Mouse (Mus musculus): Measurements from ENCODE around the gene Nxph3. TPM values are rescaled to one million over a fixed set of nuclear protein-coding genes. Genes with fewer than 3 reads are reported as not detected.

The Nxph3 gene
- 1.9 and 4.6 TPM in 2 replicates for polyA plus RNA-seq (2014; fragmentation: Nextera tagmentation; extraction: Ambion mirVana)

DNA sequence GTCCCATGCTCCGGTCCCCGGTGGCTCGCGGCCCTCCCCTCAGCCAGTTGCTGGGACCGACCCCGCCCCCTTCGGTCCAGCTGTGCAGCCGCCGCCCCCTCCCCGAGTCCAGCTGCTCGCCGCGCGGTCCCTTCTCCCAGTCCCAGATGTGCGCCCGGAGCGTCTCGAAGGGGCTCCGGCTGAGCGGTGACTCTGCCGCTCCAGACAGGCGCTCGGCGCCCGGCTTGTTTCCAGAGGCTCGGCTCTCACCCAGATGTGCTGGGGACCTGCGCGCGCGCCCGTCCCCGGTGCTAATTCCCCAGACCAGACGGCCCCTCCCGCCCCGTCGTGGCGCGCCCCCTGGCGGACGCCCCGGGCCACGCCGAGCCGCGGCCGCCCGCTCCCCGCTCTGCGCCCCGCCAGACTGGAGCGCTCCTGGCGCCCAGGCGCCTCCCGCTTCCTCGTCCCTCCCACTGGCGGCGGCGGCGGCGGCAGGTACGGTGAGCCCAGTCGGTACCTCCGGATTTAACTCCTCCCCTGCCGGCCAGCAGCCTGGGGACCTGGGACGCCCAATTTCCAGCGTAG, at the start of gene Nxph3:
Gene Nxph3 (minus strand): TSS at position 273 of the 564 bp plus-strand sequence.
- Histone ChIP-seq H3K27me3 (ENCODE audit: control insufficient read depth, insufficient read depth, low read length) (peaks cover 26% of the 10 kb centered on the region), H3K4me2 (ENCODE audit: low read length) (peak within 1 kb of the TSS; percentile 91), H3K27ac (replicated peaks; ENCODE audit: low read depth, low read length) (no peak within 1 kb of the TSS; the same call in 1 of the 2 replicates), H3K36me3 (ENCODE audit: control insufficient read depth, insufficient read depth, low read length) (no peaks in the 10 kb centered on the region), H3K9me3 (ENCODE audit: control insufficient read depth, low read length) (no peaks in the 10 kb centered on the region), H3K4me3 (replicated peaks; ENCODE audit: low read depth, low read length) (peak within 1 kb of the TSS; percentile 53), H3K4me1 (ENCODE audit: control insufficient read depth, insufficient read depth, low read length) (peaks cover 28% of the 10 kb centered on the region; the same call in 1 of the 2 replicates), H3K9ac (replicated peaks; ENCODE audit: low read length) (peak within 1 kb of the TSS; percentile 62)
- ATAC-seq (ENCODE audit: low FRiP score, low TSS enrichment): peak; percentile 39; the same call in 1 of the 2 replicates
- DNase-seq: peak; percentile 73
- under 1% methylated on average over 66 of the region's 66 CpGs for WGBS

- over 99% methylated on average over 5 of the region's 5 CpGs for WGBS
These were observed 49.5 kb upstream of the Nxph3 start for GRCm38 (mm10) chr11:95563849-95564248.

GRCm38 (mm10) chr11:95560773-95561172, 46.4 kb upstream of the Nxph3 start:
- Histone ChIP-seq H3K9ac (replicated peaks; ENCODE audit: low read length) (no peak overlapping the region), H3K4me1 (ENCODE audit: control insufficient read depth, insufficient read depth, low read length) (no peaks in the 10 kb centered on the region), H3K27ac (replicated peaks; ENCODE audit: low read depth, low read length) (no peak overlapping the region), H3K9me3 (ENCODE audit: control insufficient read depth, low read length) (no peaks in the 10 kb centered on the region), H3K4me2 (ENCODE audit: low read length) (no peak overlapping the region), H3K4me3 (replicated peaks; ENCODE audit: low read depth, low read length) (no peak overlapping the region), H3K27me3 (ENCODE audit: control insufficient read depth, insufficient read depth, low read length) (no peaks in the 10 kb centered on the region), H3K36me3 (ENCODE audit: control insufficient read depth, insufficient read depth, low read length) (no peaks in the 10 kb centered on the region)
- WGBS: 83% methylated on average over 3 of the region's 3 CpGs
- DNase-seq: no peak
- no peak for ATAC-seq (ENCODE audit: low FRiP score, low TSS enrichment)

More at GRCm38 (mm10) chr11:95563849-95564248, 49.5 kb upstream of the Nxph3 start:
- no peaks in the 10 kb centered on the region for H3K9me3 ChIP-seq (ENCODE audit: control insufficient read depth, low read length)
- no peak overlapping the region for H3K4me2 ChIP-seq (ENCODE audit: low read length)
- no peak overlapping the region for H3K4me3 ChIP-seq (replicated peaks; ENCODE audit: low read depth, low read length)
- ATAC-seq (ENCODE audit: low FRiP score, low TSS enrichment): no peak
- no peaks in the 10 kb centered on the region for H3K27me3 ChIP-seq (ENCODE audit: control insufficient read depth, insufficient read depth, low read length)
- DNase-seq: no peak
- no peak overlapping the region for H3K27ac ChIP-seq (replicated peaks; ENCODE audit: low read depth, low read length)
- no peaks in the 10 kb centered on the region for H3K4me1 ChIP-seq (ENCODE audit: control insufficient read depth, insufficient read depth, low read length)
- H3K9ac ChIP-seq (replicated peaks; ENCODE audit: low read length): no peak overlapping the region
- no peaks in the 10 kb centered on the region for H3K36me3 ChIP-seq (ENCODE audit: control insufficient read depth, insufficient read depth, low read length)

- DNase-seq: no peak
These were observed 45.4 kb upstream of the Nxph3 start for GRCm38 (mm10) chr11:95559761-95560160.

GRCm38 (mm10) chr11:95557719-95558118, 43.3 kb upstream of the Nxph3 start:
- no peaks in the 10 kb centered on the region for H3K27me3 ChIP-seq (ENCODE audit: control insufficient read depth, insufficient read depth, low read length)
- DNase-seq (no peak), ATAC-seq (ENCODE audit: low FRiP score, low TSS enrichment) (no peak)
- H3K4me3 ChIP-seq (replicated peaks; ENCODE audit: low read depth, low read length): no peak overlapping the region
- H3K4me1 ChIP-seq (ENCODE audit: control insufficient read depth, insufficient read depth, low read length): no peaks in the 10 kb centered on the region
- no peaks in the 10 kb centered on the region for H3K9me3 ChIP-seq (ENCODE audit: control insufficient read depth, low read length)
- H3K9ac ChIP-seq (replicated peaks; ENCODE audit: low read length): no peak overlapping the region
- H3K4me2 ChIP-seq (ENCODE audit: low read length): no peak overlapping the region
- no peaks in the 10 kb centered on the region for H3K36me3 ChIP-seq (ENCODE audit: control insufficient read depth, insufficient read depth, low read length)
- H3K27ac ChIP-seq (replicated peaks; ENCODE audit: low read depth, low read length): no peak overlapping the region
- 18% methylated on average over 6 of the region's 6 CpGs for WGBS

More at GRCm38 (mm10) chr11:95559761-95560160, 45.4 kb upstream of the Nxph3 start:
- H3K27ac ChIP-seq (replicated peaks; ENCODE audit: low read depth, low read length): no peak overlapping the region
- WGBS: 68% methylated on average over 2 of the region's 2 CpGs
- no peaks in the 10 kb centered on the region for H3K9me3 ChIP-seq (ENCODE audit: control insufficient read depth, low read length)
- no peaks in the 10 kb centered on the region for H3K27me3 ChIP-seq (ENCODE audit: control insufficient read depth, insufficient read depth, low read length)
- no peak overlapping the region for H3K9ac ChIP-seq (replicated peaks; ENCODE audit: low read length)
- no peak for ATAC-seq (ENCODE audit: low FRiP score, low TSS enrichment)
- H3K4me3 ChIP-seq (replicated peaks; ENCODE audit: low read depth, low read length): no peak overlapping the region
- H3K36me3 ChIP-seq (ENCODE audit: control insufficient read depth, insufficient read depth, low read length): no peaks in the 10 kb centered on the region
- no peaks in the 10 kb centered on the region for H3K4me1 ChIP-seq (ENCODE audit: control insufficient read depth, insufficient read depth, low read length)
- H3K4me2 ChIP-seq (ENCODE audit: low read length): no peak overlapping the region

DNA sequence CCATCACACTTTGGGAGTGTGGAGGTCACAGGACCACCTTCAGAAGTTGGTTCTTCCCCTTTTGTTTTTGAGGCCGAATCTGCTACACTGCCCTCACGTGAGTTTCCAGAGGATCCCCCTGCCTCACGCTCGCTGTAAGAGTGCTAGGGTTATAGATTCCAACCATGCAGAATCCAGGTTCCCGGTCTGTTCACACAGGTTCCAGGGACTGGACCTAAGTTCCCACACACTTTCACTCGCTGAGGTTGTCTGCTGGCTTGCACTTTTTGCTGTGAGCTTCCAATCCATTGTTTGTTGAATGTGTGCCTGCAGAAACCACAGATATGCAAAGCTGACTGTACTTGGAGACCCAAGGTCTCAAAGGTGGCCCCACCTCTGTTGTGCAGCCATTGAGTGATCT, 42.7 kb upstream of the Nxph3 start:
- Histone ChIP-seq H3K4me1 (ENCODE audit: control insufficient read depth, insufficient read depth, low read length) (no peaks in the 10 kb centered on the region), H3K9ac (replicated peaks; ENCODE audit: low read length) (no peak overlapping the region), H3K4me3 (replicated peaks; ENCODE audit: low read depth, low read length) (no peak overlapping the region), H3K9me3 (ENCODE audit: control insufficient read depth, low read length) (0 out of 2 replicates have a peak, but pooled peaks cover under 1% of the 10 kb centered on the region), H3K27me3 (ENCODE audit: control insufficient read depth, insufficient read depth, low read length) (no peaks in the 10 kb centered on the region), H3K36me3 (ENCODE audit: control insufficient read depth, insufficient read depth, low read length) (no peaks in the 10 kb centered on the region), H3K27ac (replicated peaks; ENCODE audit: low read depth, low read length) (no peak overlapping the region), H3K4me2 (ENCODE audit: low read length) (no peak overlapping the region)
- 83% methylated on average over 6 of the region's 6 CpGs for WGBS
- ATAC-seq (ENCODE audit: low FRiP score, low TSS enrichment): no peak
- no peak for DNase-seq

- no peak overlapping the region for H3K4me2 ChIP-seq (ENCODE audit: low read length)
- ATAC-seq (ENCODE audit: low FRiP score, low TSS enrichment) (no peak), DNase-seq (no peak)
- no peaks in the 10 kb centered on the region for H3K4me1 ChIP-seq (ENCODE audit: control insufficient read depth, insufficient read depth, low read length)
- H3K27ac ChIP-seq (replicated peaks; ENCODE audit: low read depth, low read length): no peak overlapping the region
- 0 out of 2 replicates have a peak, but pooled peaks cover 7% of the 10 kb centered on the region for H3K9me3 ChIP-seq (ENCODE audit: control insufficient read depth, low read length)
- WGBS: 68% methylated on average over 8 of the region's 8 CpGs
- H3K27me3 ChIP-seq (ENCODE audit: control insufficient read depth, insufficient read depth, low read length): no peaks in the 10 kb centered on the region
- no peak overlapping the region for H3K9ac ChIP-seq (replicated peaks; ENCODE audit: low read length)
- no peaks in the 10 kb centered on the region for H3K36me3 ChIP-seq (ENCODE audit: control insufficient read depth, insufficient read depth, low read length)
- H3K4me3 ChIP-seq (replicated peaks; ENCODE audit: low read depth, low read length): no peak overlapping the region
These were observed 40.9 kb upstream of the Nxph3 start for GRCm38 (mm10) chr11:95555279-95555678.

GRCm38 (mm10) chr11:95550301-95551021, 36.1 kb upstream of the Nxph3 start:
- WGBS: 85% methylated on average over 12 of the region's 12 CpGs

More at GRCm38 (mm10) chr11:95550301-95551021, 36.1 kb upstream of the Nxph3 start:
- Histone ChIP-seq H3K4me1 (ENCODE audit: control insufficient read depth, insufficient read depth, low read length) (no peaks in the 10 kb centered on the region), H3K9ac (replicated peaks; ENCODE audit: low read length) (no peak overlapping the region), H3K4me2 (ENCODE audit: low read length) (no peak overlapping the region), H3K9me3 (ENCODE audit: control insufficient read depth, low read length) (0 out of 2 replicates have a peak, but pooled peaks cover 7% of the 10 kb centered on the region), H3K27me3 (ENCODE audit: control insufficient read depth, insufficient read depth, low read length) (no peaks in the 10 kb centered on the region), H3K27ac (replicated peaks; ENCODE audit: low read depth, low read length) (no peak overlapping the region), H3K4me3 (replicated peaks; ENCODE audit: low read depth, low read length) (no peak overlapping the region), H3K36me3 (ENCODE audit: control insufficient read depth, insufficient read depth, low read length) (no peaks in the 10 kb centered on the region)
- DNase-seq (no peak), ATAC-seq (ENCODE audit: low FRiP score, low TSS enrichment) (no peak)

All from midbrain, embryonic 14.5 days (tissue).